Mouse (Mus musculus): Measurements from ENCODE around the gene Ercc6l.
"Not testable (repeated sequence)": the region's sequence is repeated elsewhere in the genome, so short reads cannot be mapped to it uniquely, and the experiment has no call there.

The Ercc6l gene

GRCm38 (mm10) chrX:102115676-102116075 is 41.2 kb downstream of the Ercc6l start:
- intact Hi-C loops (cut with DNase I), result no loop called here

- intact Hi-C loops (cut with DNase I), result not testable (repeated sequence)
Observed at GRCm38 (mm10) chrX:102109349-102109748, 47.5 kb downstream of the Ercc6l start.

GRCm38 (mm10) chrX:102103830-102104229 is 53.1 kb downstream of the Ercc6l start:
- intact Hi-C loops (cut with DNase I), result not testable (repeated sequence)

GRCm38 (mm10) chrX:102101886-102102285 is 55.0 kb downstream of the Ercc6l start:
- intact Hi-C loops (cut with DNase I), result no loop called here

- intact Hi-C loops (cut with DNase I), result no loop called here
Observed at GRCm38 (mm10) chrX:102094381-102094904, 62.4 kb downstream of the Ercc6l start.

Measured in adrenal gland (tissue).